Mouse (Mus musculus) heart, adult 2 months (tissue): ENCODE data around the gene Cpne2.

Source experiments
- CTCF ChIP-seq: fragments of 200-600 bp; IDR thresholded peaks from 2 replicates; pipeline ENCODE4 v1.8.1; 2022; ENCODE audit warnings: antibody characterized with exemption, mild to moderate bottlenecking, moderate library complexity
- POLR2A ChIP-seq: fragments of 200-500 bp; IDR thresholded peaks from 2 replicates; pipeline ENCODE4 v1.6.1; 2011; ENCODE audit warnings: mild to moderate bottlenecking, low read depth, low read length, control low read depth; ENCODE audit not compliant: insufficient read depth

- no peak for TF ChIP-seq CTCF
- TF ChIP-seq POLR2A, result no peak
Measured at GRCm38 (mm10) chr8:94516766-94517165, 16.0 kb upstream of the Cpne2 start.
